Mouse (Mus musculus) liver, adult 2 months (tissue): ENCODE results near the gene Foxg1. TPM values are rescaled to one million over a fixed set of nuclear protein-coding genes. Genes with fewer than 3 reads are reported as not detected.

Experiments
- DNase-seq: peaks from one replicate; pipeline ENCODE4 v3.0.0-alpha.2; 2011; ENCODE audit warnings: low read depth, low spot score; ENCODE audit errors: extremely low read depth
- H3K27ac ChIP-seq: fragments of 200-500 bp; replicated peaks from 2 replicates; pipeline ENCODE4 v1.5.1; 2012; ENCODE audit warnings: low read depth, mild to moderate bottlenecking, control low read depth, inconsistent platforms, low read length; ENCODE audit not compliant: insufficient read depth
- H3K27me3 ChIP-seq: fragments of 200-500 bp; 2 replicates; pipeline ENCODE4 v1.6.1; 2012; ENCODE audit warnings: mild to moderate bottlenecking, moderate library complexity, low read length, inconsistent platforms; ENCODE audit not compliant: control insufficient read depth, insufficient read depth
- H3K36me3 ChIP-seq: fragments of 200-500 bp; 2 replicates; pipeline ENCODE4 v1.6.1; 2012; ENCODE audit warnings: low read length, inconsistent platforms; ENCODE audit not compliant: control insufficient read depth, insufficient read depth
- H3K4me1 ChIP-seq: fragments of 200-500 bp; 2 replicates; pipeline ENCODE4 v1.6.1; 2011; ENCODE audit warnings: low read length; ENCODE audit not compliant: control insufficient read depth, insufficient read depth
- H3K4me3 ChIP-seq: fragments of 200-500 bp; 2 replicates; pipeline ENCODE4 v1.5.1; 2011; ENCODE audit warnings: low read depth, mild to moderate bottlenecking, control low read depth, low read length, moderate library complexity; ENCODE audit not compliant: insufficient read depth
- H3K79me2 ChIP-seq: fragments of 200-500 bp; 2 replicates; pipeline ENCODE4 v1.6.1; 2012; ENCODE audit warnings: inconsistent platforms, mild to moderate bottlenecking, low read length, moderate library complexity; ENCODE audit not compliant: control insufficient read depth, insufficient read depth
- H3K9ac ChIP-seq: fragments of 200-500 bp; 2 replicates; pipeline ENCODE4 v1.6.1; 2012; ENCODE audit warnings: low read depth, mild to moderate bottlenecking, control low read depth, inconsistent platforms, low read length
- CTCF ChIP-seq: fragments of 200-500 bp; IDR thresholded peaks from 2 replicates; pipeline ENCODE4 v1.5.1; 2011; ENCODE audit warnings: low read depth, low read length, control low read depth
- POLR2A ChIP-seq: fragments of 200-500 bp; IDR thresholded peaks from 2 replicates; pipeline ENCODE4 v1.6.1; 2011; ENCODE audit warnings: low read length, control low read depth; ENCODE audit not compliant: insufficient read depth; ENCODE audit errors: extremely low read depth
- WGBS: fragments of 180-500 bp; shearing (Covaris S2); methylation state at CpG from one replicate; pipeline ENCODE4 v1.1.7; 2018; 5-methylcytosine and 5-hydroxymethylcytosine counted together
- polyA plus RNA-seq: library from polyadenylated mRNA; depleted of rRNA; stranded (reverse); fragments of >200 nt; gene quantifications from 2 replicates; pipeline ENCODE4 v1.2.3, GENCODE M21; 2012
- total RNA-seq: library from RNA; depleted of rRNA; stranded (reverse); fragments of >200 nt; gene quantifications from 2 replicates; pipeline ENCODE4 v1.2.3, GENCODE M21; 2014

Gene Foxg1
- total and polyA plus RNA-seq, 2 experiments, result not detected

GRCm38 (mm10) chr12:49384295-49384875, 1.9 kb downstream of the Foxg1 start:
- H3K9ac ChIP-seq, result no peak overlapping the region
- no peaks in the 10 kb centered on the region for H3K79me2 ChIP-seq
- H3K36me3 ChIP-seq, result no peaks in the 10 kb centered on the region
- 4% methylated on average over 62 of the region's 66 CpGs for WGBS
- no peak overlapping the region for H3K27ac ChIP-seq
- DNase-seq, result no peak
- TF ChIP-seq CTCF, result no peak
- no peak for TF ChIP-seq POLR2A
- H3K27me3 ChIP-seq, result peaks cover 27% of the 10 kb centered on the region
- H3K4me3 ChIP-seq, result no peak overlapping the region
- H3K4me1 ChIP-seq, result no peaks in the 10 kb centered on the region

GRCm38 (mm10) chr12:49384876-49385630, 2.6 kb downstream of the Foxg1 start, which contains the start of gene Gm43517:
Gene Gm43517 (plus strand): TSS chr12:49385174.
- Histone ChIP-seq H3K4me3 (no peak within 1 kb of the TSS), H3K36me3 (no peaks in the 10 kb centered on the region), H3K4me1 (no peaks in the 10 kb centered on the region), H3K9ac (no peak within 1 kb of the TSS), H3K79me2 (no peaks in the 10 kb centered on the region), H3K27me3 (peaks cover 27% of the 10 kb centered on the region), H3K27ac (no peak within 1 kb of the TSS)
- no peak for TF ChIP-seq CTCF
- no peak for TF ChIP-seq POLR2A
- WGBS, result 6% methylated on average over 71 of the region's 75 CpGs
- DNase-seq, result no peak

- Histone ChIP-seq H3K9ac (no peak overlapping the region), H3K27ac (no peak overlapping the region), H3K27me3 (peaks cover 30% of the 10 kb centered on the region), H3K4me3 (no peak overlapping the region), H3K36me3 (no peaks in the 10 kb centered on the region), H3K4me1 (no peaks in the 10 kb centered on the region), H3K79me2 (no peaks in the 10 kb centered on the region)
- no peak for TF ChIP-seq POLR2A
- no peak for TF ChIP-seq CTCF
- DNase-seq, result no peak
- 5% methylated on average over 23 of the region's 23 CpGs for WGBS
These were observed 3.2 kb downstream of the Foxg1 start for GRCm38 (mm10) chr12:49385631-49385990.

GRCm38 (mm10) chr12:49386081-49386805, 3.8 kb downstream of the Foxg1 start:
- H3K27me3 ChIP-seq, result peaks cover 35% of the 10 kb centered on the region
- DNase-seq, result peak; percentile 9
- H3K79me2 ChIP-seq, result no peaks in the 10 kb centered on the region
- H3K9ac ChIP-seq, result no peak overlapping the region
- no peak overlapping the region for H3K27ac ChIP-seq
- TF ChIP-seq POLR2A, result no peak
- WGBS, result 17% methylated on average over 10 of the region's 10 CpGs
- H3K36me3 ChIP-seq, result no peaks in the 10 kb centered on the region
- no peak overlapping the region for H3K4me3 ChIP-seq
- peaks cover 2% of the 10 kb centered on the region; the same call in 1 of the 2 replicates for H3K4me1 ChIP-seq

GRCm38 (mm10) chr12:49387856-49388598, 5.6 kb downstream of the Foxg1 start:
- WGBS, result 31% methylated on average over 2 of the region's 2 CpGs
- no peak overlapping the region for H3K27ac ChIP-seq
- H3K36me3 ChIP-seq, result no peaks in the 10 kb centered on the region
- no peak overlapping the region for H3K9ac ChIP-seq
- no peak for DNase-seq
- H3K4me1 ChIP-seq, result peaks cover 2% of the 10 kb centered on the region; the same call in 1 of the 2 replicates
- no peak overlapping the region for H3K4me3 ChIP-seq
- peaks cover 42% of the 10 kb centered on the region for H3K27me3 ChIP-seq
- H3K79me2 ChIP-seq, result no peaks in the 10 kb centered on the region
- TF ChIP-seq CTCF (no peak), POLR2A (no peak)
